Mouse (Mus musculus): ENCODE measurements at regions not wholly inside any gene's neighbourhood (a gene's known extent, or its start where the extent isn't known, plus 50 kb on each side); places are given as distances from the start of the nearest gene placed in this dataset.

DNA sequence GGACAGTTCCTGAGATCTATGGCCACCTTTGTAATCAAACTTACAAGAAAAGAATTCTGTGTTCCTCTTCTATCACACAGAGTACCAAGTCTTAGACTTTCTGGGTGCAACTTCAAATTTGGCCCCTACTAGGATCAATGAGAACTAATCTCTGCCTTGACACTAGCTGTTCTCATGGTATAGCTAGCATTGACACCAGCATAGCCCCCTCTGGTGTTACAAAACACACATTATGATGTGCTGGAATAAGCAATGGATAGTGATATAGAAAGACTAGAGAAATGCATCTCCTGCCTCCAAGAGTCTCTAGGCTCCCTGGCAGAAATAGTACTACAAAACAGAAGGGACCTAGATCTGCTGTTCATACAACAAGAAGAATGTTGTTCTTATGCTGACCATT lies 566.6 kb upstream of the Vrk2 start:
- Histone ChIP-seq H3K27ac (no peak overlapping the region), H3K36me3 (no peaks in the 10 kb centered on the region), H3K4me1 (replicated peaks) (no peaks in the 10 kb centered on the region), H3K4me3 (no peak overlapping the region), H3K9ac (no peak overlapping the region), H3K4me2 (no peak overlapping the region), H3K27me3 (no peaks in the 10 kb centered on the region), H3K9me3 (no peaks in the 10 kb centered on the region)
- ATAC-seq (ENCODE audit: low FRiP score), result no peak

All from hindbrain, embryonic 13.5 days (tissue).